Mouse (Mus musculus): ENCODE measurements around the gene Disp2.

Disp2 gene

GRCm38 (mm10) chr2:118844427-118844826, 64.9 kb downstream of the Disp2 start:
- no peak for DNase-seq (ENCODE audit: low spot score)

GRCm38 (mm10) chr2:118846246-118846645, 66.7 kb downstream of the Disp2 start:
- DNase-seq (ENCODE audit: low spot score): no peak

GRCm38 (mm10) chr2:118851756-118852155, 72.2 kb downstream of the Disp2 start:
- DNase-seq (ENCODE audit: low spot score): no peak
